Mouse (Mus musculus) heart, embryonic 10.5 days (tissue): ENCODE measurements around the gene Bcl7b. TPM values are rescaled to one million over a fixed set of nuclear protein-coding genes. Genes with fewer than 3 reads are reported as not detected.

Experiments
- DNase-seq: peaks from one replicate; pipeline ENCODE4 v3.0.0-alpha.2; 2017; ENCODE audit warnings: low spot score
- H3K27ac ChIP-seq: fragments of 300-500 bp; sonication (generic); 2 replicates; pipeline ENCODE4 v1.5.1; 2016; ENCODE audit warnings: mild to moderate bottlenecking
- H3K27me3 ChIP-seq: fragments of 300-500 bp; sonication (generic); 2 replicates; pipeline ENCODE4 v1.6.1; 2016; ENCODE audit warnings: mild to moderate bottlenecking; ENCODE audit not compliant: poor library complexity, insufficient read depth, severe bottlenecking
- H3K36me3 ChIP-seq: fragments of 300-500 bp; sonication (generic); 2 replicates; pipeline ENCODE4 v1.6.1; 2016; ENCODE audit warnings: mild to moderate bottlenecking, moderate library complexity
- H3K4me1 ChIP-seq: fragments of 300-500 bp; sonication (generic); 2 replicates; pipeline ENCODE4 v1.6.1; 2016; ENCODE audit warnings: mild to moderate bottlenecking
- H3K4me3 ChIP-seq: fragments of 300-500 bp; sonication (generic); 2 replicates; pipeline ENCODE4 v1.5.1; 2016; ENCODE audit warnings: mild to moderate bottlenecking, moderate library complexity
- H3K9me3 ChIP-seq: fragments of 300-500 bp; sonication (generic); 2 replicates; pipeline ENCODE4 v1.6.1; 2016; ENCODE audit warnings: mild to moderate bottlenecking, moderate library complexity
- WGBS: fragments of 180-500 bp; shearing (Covaris S2); methylation state at CpG from one replicate; pipeline ENCODE4 v1.1.7; 2016; 5-methylcytosine and 5-hydroxymethylcytosine counted together
- polyA plus RNA-seq: library from polyadenylated mRNA; unstranded; fragments of >200 nt; fragmentation: Nextera tagmentation; extraction: Ambion mirVana; gene quantifications from 2 replicates; pipeline ENCODE4 v1.2.1, GENCODE M21; 2016

Gene Bcl7b
- polyA plus RNA-seq, 1 experiment from 2014 or later = 45.3 TPM

DNA sequence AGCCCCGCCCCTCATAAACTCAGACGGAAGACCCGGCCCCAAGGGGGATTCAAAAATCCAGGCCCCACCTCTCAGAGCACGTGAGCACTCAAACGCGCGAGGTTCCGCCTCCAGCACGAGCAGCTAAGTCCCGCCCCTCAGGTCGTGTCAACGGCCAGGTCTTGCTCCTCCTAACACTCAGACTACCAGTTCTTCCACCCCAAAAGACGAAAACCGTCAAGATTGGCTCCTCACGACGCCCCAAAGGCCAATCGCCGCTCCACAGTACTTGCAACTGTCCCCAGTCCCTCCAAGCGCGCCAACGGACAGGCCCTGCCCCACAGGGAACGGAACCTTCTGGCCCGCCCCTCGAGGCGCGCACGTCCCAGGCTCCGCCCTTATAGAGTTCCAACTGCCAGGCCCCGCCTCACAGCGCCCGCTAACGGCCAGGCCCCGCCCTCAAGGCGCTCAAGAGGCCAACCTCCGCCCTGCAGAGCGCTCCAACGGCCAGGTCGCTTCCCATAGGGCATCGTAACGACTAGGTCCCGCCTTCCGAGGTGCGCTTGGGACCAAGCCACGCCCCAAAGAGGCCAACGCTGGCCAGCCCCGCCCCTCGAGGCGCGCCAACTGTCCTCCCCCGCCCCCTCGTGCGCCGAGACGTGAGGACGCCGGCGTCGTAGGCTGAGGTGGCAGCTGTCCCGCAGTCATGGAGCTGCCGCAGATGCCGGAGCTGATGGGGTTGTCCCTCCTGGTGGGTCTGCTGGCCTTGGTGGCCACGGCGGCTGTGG, 18.8 kb upstream of the Bcl7b start, which contains the start of gene Tbl2:
Gene Tbl2, plus strand, starts transcription at position 605 of the 767 bp plus-strand sequence.
- Histone ChIP-seq H3K9me3 (no peaks in the 10 kb centered on the region), H3K27me3 (no peaks in the 10 kb centered on the region), H3K36me3 (peaks cover 19% of the 10 kb centered on the region), H3K27ac (peak within 1 kb of the TSS; percentile 94), H3K4me1 (peaks cover 15% of the 10 kb centered on the region), H3K4me3 (peak within 1 kb of the TSS; percentile 92)
- DNase-seq = peak; percentile 100
- under 1% methylated on average over 63 of the region's 63 CpGs for WGBS

DNA sequence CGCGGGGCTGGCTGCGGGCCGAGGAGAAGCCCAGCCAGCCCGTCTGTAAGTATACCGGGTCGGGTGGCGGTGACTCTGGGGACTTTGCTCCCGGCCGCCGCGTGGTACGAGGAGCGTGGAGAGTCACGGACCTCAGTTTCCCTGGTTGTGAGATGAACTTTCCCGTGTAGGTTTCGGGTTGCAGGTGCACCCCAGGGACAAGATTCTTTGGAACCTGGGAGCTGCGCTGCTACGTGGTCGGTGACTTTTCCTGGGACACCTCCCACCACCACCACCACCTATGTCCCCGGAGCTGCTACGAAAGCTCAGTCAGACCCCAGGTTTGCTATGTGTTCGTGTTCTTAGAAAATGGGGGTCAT, 18.3 kb upstream of the Bcl7b start:
- H3K36me3 ChIP-seq = peaks cover 25% of the 10 kb centered on the region
- under 1% methylated on average over 23 of the region's 23 CpGs for WGBS
- no peaks in the 10 kb centered on the region for H3K9me3 ChIP-seq
- peaks cover 15% of the 10 kb centered on the region for H3K4me1 ChIP-seq
- no peaks in the 10 kb centered on the region for H3K27me3 ChIP-seq
- peak overlapping the region; percentile 94 for H3K27ac ChIP-seq
- peak overlapping the region; percentile 92 for H3K4me3 ChIP-seq
- DNase-seq = no peak

- Histone ChIP-seq H3K27ac (no peak overlapping the region), H3K27me3 (no peaks in the 10 kb centered on the region), H3K4me3 (no peak overlapping the region), H3K9me3 (no peaks in the 10 kb centered on the region), H3K4me1 (no peaks in the 10 kb centered on the region), H3K36me3 (peaks cover 90% of the 10 kb centered on the region)
- no peak for DNase-seq
- 93% methylated on average over 4 of the region's 4 CpGs for WGBS
Measured at GRCm38 (mm10) chr5:135156496-135156895, 11.6 kb upstream of the Bcl7b start.

GRCm38 (mm10) chr5:135161221-135161620, 6.9 kb upstream of the Bcl7b start:
- Histone ChIP-seq H3K4me1 (no peaks in the 10 kb centered on the region), H3K27ac (no peak overlapping the region), H3K36me3 (peaks cover 74% of the 10 kb centered on the region), H3K9me3 (no peaks in the 10 kb centered on the region), H3K27me3 (no peaks in the 10 kb centered on the region), H3K4me3 (no peak overlapping the region)
- DNase-seq = no peak
- WGBS = 94% methylated on average over 4 of the region's 4 CpGs

- Histone ChIP-seq H3K9me3 (no peaks in the 10 kb centered on the region), H3K36me3 (peaks cover 69% of the 10 kb centered on the region), H3K4me1 (no peaks in the 10 kb centered on the region), H3K4me3 (no peak overlapping the region), H3K27me3 (no peaks in the 10 kb centered on the region), H3K27ac (no peak overlapping the region)
- no peak for DNase-seq
- 77% methylated on average over 7 of the region's 7 CpGs for WGBS
Measured at GRCm38 (mm10) chr5:135161650-135162049, 6.4 kb upstream of the Bcl7b start.

DNA sequence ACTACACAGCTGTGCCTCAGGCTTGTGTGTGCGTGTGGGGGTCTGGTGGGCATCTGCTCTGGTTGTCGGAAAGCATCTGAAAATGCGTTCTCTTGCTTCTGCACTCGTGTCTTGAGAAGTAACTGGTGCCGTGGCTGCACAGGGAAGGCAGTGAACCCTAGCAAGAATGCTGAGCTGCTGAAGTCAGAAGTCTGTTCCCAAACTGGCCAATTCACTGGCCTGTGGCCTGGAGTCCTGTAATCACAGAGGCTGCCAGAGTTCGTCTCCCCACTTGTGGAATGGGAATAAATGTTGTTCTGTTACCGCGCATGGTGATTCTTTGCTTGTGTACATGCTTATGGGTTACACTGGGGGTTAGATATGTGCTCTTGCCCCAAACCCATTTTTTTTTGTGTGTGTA, 5.7 kb upstream of the Bcl7b start:
- Histone ChIP-seq H3K27me3 (no peaks in the 10 kb centered on the region), H3K36me3 (peaks cover 62% of the 10 kb centered on the region), H3K27ac (no peak overlapping the region), H3K4me3 (no peak overlapping the region), H3K4me1 (no peaks in the 10 kb centered on the region), H3K9me3 (no peaks in the 10 kb centered on the region)
- no peak for DNase-seq
- WGBS = 95% methylated on average over 8 of the region's 8 CpGs

GRCm38 (mm10) chr5:135162821-135163220, 5.3 kb upstream of the Bcl7b start:
- DNase-seq = no peak
- H3K4me1 ChIP-seq = peaks cover under 1% of the 10 kb centered on the region; the same call in 1 of the 2 replicates
- no peaks in the 10 kb centered on the region for H3K27me3 ChIP-seq
- H3K36me3 ChIP-seq = peaks cover 59% of the 10 kb centered on the region
- H3K4me3 ChIP-seq = no peak overlapping the region
- no peaks in the 10 kb centered on the region for H3K9me3 ChIP-seq
- no peak overlapping the region for H3K27ac ChIP-seq
- 88% methylated on average over 6 of the region's 6 CpGs for WGBS

GRCm38 (mm10) chr5:135166909-135167308, 1.2 kb upstream of the Bcl7b start:
- no peak overlapping the region for H3K27ac ChIP-seq

GRCm38 (mm10) chr5:135167469-135167868, 614 bp upstream of the Bcl7b start:
- Histone ChIP-seq H3K4me3 (no peak overlapping the region), H3K27ac (no peak overlapping the region), H3K9me3 (no peaks in the 10 kb centered on the region), H3K27me3 (no peaks in the 10 kb centered on the region), H3K4me1 (peaks cover 15% of the 10 kb centered on the region), H3K36me3 (peaks cover 28% of the 10 kb centered on the region)
- 94% methylated on average over 4 of the region's 4 CpGs for WGBS
- DNase-seq = no peak

More at GRCm38 (mm10) chr5:135166909-135167308, 1.2 kb upstream of the Bcl7b start:
- Histone ChIP-seq H3K9me3 (no peaks in the 10 kb centered on the region), H3K36me3 (peaks cover 28% of the 10 kb centered on the region), H3K4me3 (no peak overlapping the region), H3K27me3 (no peaks in the 10 kb centered on the region), H3K4me1 (peaks cover 15% of the 10 kb centered on the region)
- no peak for DNase-seq
- WGBS = 80% methylated on average over 4 of the region's 4 CpGs

DNA sequence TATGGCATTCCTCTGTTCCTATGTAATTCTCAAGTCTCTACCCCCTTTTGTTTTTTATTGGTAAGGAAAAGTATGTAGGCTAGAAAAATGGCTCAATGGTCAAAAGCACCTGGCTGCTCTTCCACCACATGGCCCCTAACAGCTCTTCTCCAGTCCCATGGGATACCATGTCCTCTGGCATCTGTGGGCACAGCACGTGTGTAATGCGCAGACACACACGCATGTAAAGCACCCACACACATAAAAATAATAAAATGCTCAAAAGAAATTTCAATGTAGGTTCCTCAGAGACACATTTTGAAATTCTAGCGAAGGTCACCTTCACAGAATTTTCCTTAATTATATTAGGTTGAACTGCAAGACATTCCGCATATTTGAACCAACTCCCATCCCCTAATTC, 1.4 kb downstream of the Bcl7b start:
- Histone ChIP-seq H3K4me3 (peak overlapping the region; percentile 78), H3K36me3 (peaks cover 35% of the 10 kb centered on the region), H3K27ac (peak overlapping the region; percentile 99), H3K27me3 (no peaks in the 10 kb centered on the region), H3K9me3 (no peaks in the 10 kb centered on the region), H3K4me1 (peaks cover 15% of the 10 kb centered on the region)
- WGBS = 89% methylated on average over 5 of the region's 5 CpGs
- no peak for DNase-seq

DNA sequence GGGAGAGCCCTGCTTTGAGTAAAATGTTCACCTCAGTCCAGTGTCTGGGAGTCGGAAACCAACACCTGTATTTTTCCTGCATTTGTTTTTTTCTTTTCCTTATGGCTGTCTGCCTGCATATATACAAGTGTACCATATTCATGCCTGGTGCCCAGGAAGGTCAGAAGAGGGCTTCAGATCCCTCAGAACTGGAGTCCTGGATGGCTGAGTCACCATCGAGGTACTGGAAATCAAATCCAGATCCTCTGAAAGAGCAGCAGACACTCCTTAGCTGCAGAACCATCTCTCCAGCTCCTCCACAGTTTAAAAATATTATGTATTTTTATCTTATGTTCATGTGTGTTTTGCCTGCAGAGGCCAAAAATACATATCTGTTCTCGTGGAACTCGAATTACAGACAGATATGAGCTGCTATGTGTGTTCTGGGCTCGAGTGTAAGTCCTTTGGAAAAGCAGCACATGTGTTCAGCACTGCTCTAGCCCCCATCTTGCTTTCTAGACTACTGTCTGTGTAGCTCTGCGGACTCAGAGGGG, 3.7 kb downstream of the Bcl7b start:
- Histone ChIP-seq H3K36me3 (peaks cover 53% of the 10 kb centered on the region), H3K27me3 (no peaks in the 10 kb centered on the region)
- WGBS = 94% methylated on average over 6 of the region's 6 CpGs

GRCm38 (mm10) chr5:135172986-135173385, 4.9 kb downstream of the Bcl7b start:
- Histone ChIP-seq H3K36me3 (peaks cover 66% of the 10 kb centered on the region), H3K4me3 (no peak overlapping the region), H3K27me3 (no peaks in the 10 kb centered on the region), H3K27ac (no peak overlapping the region), H3K4me1 (peaks cover 13% of the 10 kb centered on the region), H3K9me3 (no peaks in the 10 kb centered on the region)
- 94% methylated on average over 5 of the region's 5 CpGs for WGBS
- no peak for DNase-seq

More for the DNA sequence above, 3.7 kb downstream of the Bcl7b start:
- DNase-seq = no peak
- H3K4me1 ChIP-seq = peaks cover 15% of the 10 kb centered on the region
- H3K27ac ChIP-seq = no peak overlapping the region
- no peaks in the 10 kb centered on the region for H3K9me3 ChIP-seq
- no peak overlapping the region for H3K4me3 ChIP-seq

DNA sequence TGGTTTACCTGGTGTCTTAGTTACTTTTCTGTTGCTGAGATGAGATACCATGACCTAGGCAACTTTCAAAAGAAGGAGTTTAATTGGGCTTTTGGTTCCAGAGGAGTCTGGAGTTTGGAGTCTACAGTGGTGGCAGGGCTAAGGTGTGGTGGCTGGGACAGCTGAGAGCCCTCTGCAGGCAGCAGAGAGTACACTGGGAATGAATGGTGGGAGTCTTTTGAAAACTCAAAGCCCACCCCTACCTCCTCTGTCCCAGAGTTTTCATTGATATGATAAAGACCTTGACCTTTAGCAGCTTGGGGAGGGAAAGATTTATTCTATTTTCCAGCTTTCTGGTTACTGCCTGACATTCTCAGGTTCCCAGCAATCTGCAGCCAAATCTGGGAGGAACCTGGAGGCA, 7.0 kb downstream of the Bcl7b start:
- H3K9me3 ChIP-seq = no peaks in the 10 kb centered on the region

More for the DNA sequence above, 7.0 kb downstream of the Bcl7b start:
- no peak for DNase-seq
- Histone ChIP-seq H3K36me3 (peaks cover 86% of the 10 kb centered on the region), H3K27ac (no peak overlapping the region), H3K27me3 (no peaks in the 10 kb centered on the region), H3K4me1 (0 out of 2 replicates have a peak, but pooled peaks cover under 1% of the 10 kb centered on the region), H3K4me3 (no peak overlapping the region)
